Mouse (Mus musculus): ENCODE results near the gene Ifitm10. TPM values are rescaled to one million over a fixed set of nuclear protein-coding genes. Genes with fewer than 3 reads are reported as not detected.
"Not testable (repeated sequence)": the region's sequence is repeated elsewhere in the genome, so short reads cannot be mapped to it uniquely, and the experiment has no call there.

Ifitm10 gene
- polyA plus RNA-seq, 2 experiments: 0.87 to 1.3 TPM

DNA sequence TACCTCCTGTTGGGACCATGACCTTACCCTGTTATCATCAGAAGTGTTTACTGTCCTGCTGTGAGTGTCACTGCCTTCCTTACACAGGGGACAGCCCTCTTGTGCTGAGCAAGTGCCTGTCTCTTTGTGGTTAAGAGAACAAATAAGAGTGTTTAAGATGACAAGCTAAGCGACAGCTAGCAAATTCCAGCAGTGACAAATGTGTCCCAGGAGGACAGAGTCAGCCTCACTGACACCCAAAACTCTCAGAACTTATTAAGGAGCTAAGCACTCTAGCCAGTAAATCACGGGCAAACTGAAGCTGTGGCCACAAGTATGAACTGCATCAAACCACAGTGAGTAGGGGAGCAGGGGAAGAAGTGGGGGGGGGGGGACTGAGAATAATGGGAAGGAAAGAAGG, 52.6 kb downstream of the Ifitm10 start:
- no peaks in the 10 kb centered on the region for H3K27me3 ChIP-seq (ENCODE audit: control insufficient read depth, insufficient read depth, low read length)
- DNase-seq (ENCODE audit: low read depth in 3 of 3, low spot score in 3 of 3) (no peak), ATAC-seq (ENCODE audit: insufficient read depth) (no peak)
- H3K27ac ChIP-seq: no peak overlapping the region
- peaks cover 0 to 5% of the 10 kb centered on the region in 2 experiments; a peak in 2 of 4 replicates for H3K4me1 ChIP-seq (replicated peaks; ENCODE audit: control insufficient read depth in 2 of 2, insufficient read depth in 2 of 2, low read length in 1 of 2)
- H3K9ac ChIP-seq (replicated peaks): no peak overlapping the region
- 18% methylated on average over 2 of the region's 2 CpGs for WGBS (ENCODE audit: insufficient replicate concordance)
- no peak overlapping the region for H3K4me3 ChIP-seq (ENCODE audit: insufficient read depth in 1 of 2, low read depth in 2 of 2, low read length in 2 of 2)
- no peaks in the 10 kb centered on the region for H3K36me3 ChIP-seq (replicated peaks; ENCODE audit: control insufficient read depth, insufficient read depth, low read depth)
- no peak for TF ChIP-seq EP300 (IDR thresholded peaks at IDR 0.05; ENCODE audit: low read depth)
- no peak overlapping the region for H3K4me2 ChIP-seq (ENCODE audit: low read depth)
- H3K9me3 ChIP-seq (ENCODE audit: control insufficient read depth, low read length): no peaks in the 10 kb centered on the region

DNA sequence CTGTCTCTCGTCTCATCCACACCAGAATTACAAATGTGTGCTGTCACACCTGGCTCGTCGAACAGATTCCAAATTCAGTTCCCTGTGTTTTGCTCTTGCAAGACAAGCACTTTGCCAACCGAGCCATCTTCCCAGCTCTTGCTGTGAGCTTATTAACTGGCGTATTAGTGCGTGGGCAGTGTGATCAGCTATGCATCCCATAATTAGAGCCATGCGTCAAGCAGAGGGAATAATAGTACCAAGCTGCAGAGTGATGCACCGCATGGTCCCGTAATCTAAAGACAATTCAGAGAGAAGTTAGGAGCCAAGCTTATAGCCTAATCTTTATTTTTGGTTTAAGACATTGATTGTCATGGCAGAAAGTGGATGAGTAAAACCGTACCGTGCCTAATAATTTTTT, 54.4 kb downstream of the Ifitm10 start:
- WGBS (ENCODE audit: insufficient replicate concordance): 78% methylated on average over 11 of the region's 11 CpGs
- DNase-seq (ENCODE audit: low read depth in 3 of 3, low spot score in 3 of 3): no peak
- no peak overlapping the region for H3K4me2 ChIP-seq (ENCODE audit: low read depth)
- H3K36me3 ChIP-seq (replicated peaks; ENCODE audit: control insufficient read depth, insufficient read depth, low read depth): no peaks in the 10 kb centered on the region
- ATAC-seq (ENCODE audit: insufficient read depth): no peak
- TF ChIP-seq EP300 (IDR thresholded peaks at IDR 0.05; ENCODE audit: low read depth) (no peak), CTCF (IDR thresholded peaks at IDR 0.05; ENCODE audit: low read depth) (no peak)
- H3K9me3 ChIP-seq (ENCODE audit: control insufficient read depth, low read length): no peaks in the 10 kb centered on the region
- no peak overlapping the region for H3K27ac ChIP-seq
- H3K4me1 ChIP-seq (replicated peaks; ENCODE audit: control insufficient read depth in 2 of 2, insufficient read depth in 2 of 2, low read length in 1 of 2): peaks cover 0 to 5% of the 10 kb centered on the region in 2 experiments; a peak in 2 of 4 replicates
- H3K9ac ChIP-seq (replicated peaks): no peak overlapping the region
- H3K4me3 ChIP-seq (ENCODE audit: insufficient read depth in 1 of 2, low read depth in 2 of 2, low read length in 2 of 2): no peak overlapping the region
- H3K27me3 ChIP-seq (ENCODE audit: control insufficient read depth, insufficient read depth, low read length): no peaks in the 10 kb centered on the region

DNA sequence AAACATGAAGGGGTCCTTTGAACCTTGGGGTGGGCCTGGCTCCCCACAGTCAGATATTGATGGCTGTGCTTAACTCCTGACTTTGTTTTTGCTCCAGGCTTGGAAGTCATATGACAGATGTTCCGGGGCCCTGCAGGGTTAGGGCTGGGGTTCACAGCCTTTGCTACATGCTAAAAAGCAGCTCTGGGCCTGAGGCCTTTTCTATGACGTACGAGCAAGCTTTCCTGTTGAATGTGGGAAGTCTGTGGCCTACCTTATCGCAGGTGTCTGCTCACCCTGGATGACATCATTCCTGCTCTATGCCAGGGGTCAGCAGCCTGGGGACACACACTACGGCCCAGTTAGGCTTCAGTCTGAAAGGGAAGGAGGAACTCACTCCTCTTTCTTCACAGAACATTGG, 56.3 kb downstream of the Ifitm10 start:
- ATAC-seq (ENCODE audit: insufficient read depth): no peak; the same call in 1 of the 2 replicates
- TF ChIP-seq EP300 (IDR thresholded peaks at IDR 0.05; ENCODE audit: low read depth) (no peak), CTCF (IDR thresholded peaks at IDR 0.05; ENCODE audit: low read depth) (no peak)

DNA sequence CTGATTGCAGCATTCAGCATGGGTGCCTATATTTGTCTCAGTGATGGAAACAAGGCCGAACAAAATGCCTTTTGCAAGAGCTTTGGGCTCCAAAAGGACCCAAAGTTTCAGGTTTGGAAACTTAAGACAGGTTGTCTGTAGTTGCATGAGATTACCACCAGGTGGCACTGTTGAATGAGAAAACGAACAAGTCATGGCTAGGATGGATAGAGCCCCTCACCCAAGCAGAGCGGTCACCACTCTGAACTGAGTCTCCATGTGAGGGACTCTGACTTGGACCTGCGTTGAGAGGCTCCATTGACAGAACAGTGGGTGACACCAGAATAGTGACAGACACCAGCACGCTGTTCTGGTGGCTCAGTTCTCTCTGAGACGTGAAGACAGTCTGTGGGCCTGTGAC, 57.0 kb downstream of the Ifitm10 start:
- no peaks in the 10 kb centered on the region for H3K9me3 ChIP-seq (ENCODE audit: control insufficient read depth, low read length)
- DNase-seq (ENCODE audit: low read depth in 3 of 3, low spot score in 3 of 3) (no peak), ATAC-seq (ENCODE audit: insufficient read depth) (no peak)
- H3K4me2 ChIP-seq (ENCODE audit: low read depth): no peak overlapping the region
- no peak overlapping the region for H3K27ac ChIP-seq
- peaks cover 0 to 5% of the 10 kb centered on the region in 2 experiments; a peak in 2 of 4 replicates for H3K4me1 ChIP-seq (replicated peaks; ENCODE audit: control insufficient read depth in 2 of 2, insufficient read depth in 2 of 2, low read length in 1 of 2)
- H3K27me3 ChIP-seq (ENCODE audit: control insufficient read depth, insufficient read depth, low read length): no peaks in the 10 kb centered on the region
- 31% methylated on average over 6 of the region's 6 CpGs for WGBS (ENCODE audit: insufficient replicate concordance)
- no peak overlapping the region for H3K9ac ChIP-seq (replicated peaks)
- no peaks in the 10 kb centered on the region for H3K36me3 ChIP-seq (replicated peaks; ENCODE audit: control insufficient read depth, insufficient read depth, low read depth)
- TF ChIP-seq EP300 (IDR thresholded peaks at IDR 0.05; ENCODE audit: low read depth) (no peak), CTCF (IDR thresholded peaks at IDR 0.05; ENCODE audit: low read depth) (peak; percentile 90)
- no peak overlapping the region for H3K4me3 ChIP-seq (ENCODE audit: insufficient read depth in 1 of 2, low read depth in 2 of 2, low read length in 2 of 2)

More for the DNA sequence above, 56.3 kb downstream of the Ifitm10 start:
- H3K9me3 ChIP-seq (ENCODE audit: control insufficient read depth, low read length): no peaks in the 10 kb centered on the region
- DNase-seq (ENCODE audit: low read depth in 3 of 3, low spot score in 3 of 3): no peak
- no peak overlapping the region for H3K9ac ChIP-seq (replicated peaks)
- H3K4me1 ChIP-seq (replicated peaks; ENCODE audit: control insufficient read depth in 2 of 2, insufficient read depth in 2 of 2, low read length in 1 of 2): peaks cover 0 to 5% of the 10 kb centered on the region in 2 experiments; a peak in 2 of 4 replicates
- no peak overlapping the region for H3K4me2 ChIP-seq (ENCODE audit: low read depth)
- 70% methylated on average over 5 of the region's 5 CpGs for WGBS (ENCODE audit: insufficient replicate concordance)
- H3K27ac ChIP-seq: no peak overlapping the region
- no peak overlapping the region for H3K4me3 ChIP-seq (ENCODE audit: insufficient read depth in 1 of 2, low read depth in 2 of 2, low read length in 2 of 2)
- H3K27me3 ChIP-seq (ENCODE audit: control insufficient read depth, insufficient read depth, low read length): no peaks in the 10 kb centered on the region
- no peaks in the 10 kb centered on the region for H3K36me3 ChIP-seq (replicated peaks; ENCODE audit: control insufficient read depth, insufficient read depth, low read depth)

DNA sequence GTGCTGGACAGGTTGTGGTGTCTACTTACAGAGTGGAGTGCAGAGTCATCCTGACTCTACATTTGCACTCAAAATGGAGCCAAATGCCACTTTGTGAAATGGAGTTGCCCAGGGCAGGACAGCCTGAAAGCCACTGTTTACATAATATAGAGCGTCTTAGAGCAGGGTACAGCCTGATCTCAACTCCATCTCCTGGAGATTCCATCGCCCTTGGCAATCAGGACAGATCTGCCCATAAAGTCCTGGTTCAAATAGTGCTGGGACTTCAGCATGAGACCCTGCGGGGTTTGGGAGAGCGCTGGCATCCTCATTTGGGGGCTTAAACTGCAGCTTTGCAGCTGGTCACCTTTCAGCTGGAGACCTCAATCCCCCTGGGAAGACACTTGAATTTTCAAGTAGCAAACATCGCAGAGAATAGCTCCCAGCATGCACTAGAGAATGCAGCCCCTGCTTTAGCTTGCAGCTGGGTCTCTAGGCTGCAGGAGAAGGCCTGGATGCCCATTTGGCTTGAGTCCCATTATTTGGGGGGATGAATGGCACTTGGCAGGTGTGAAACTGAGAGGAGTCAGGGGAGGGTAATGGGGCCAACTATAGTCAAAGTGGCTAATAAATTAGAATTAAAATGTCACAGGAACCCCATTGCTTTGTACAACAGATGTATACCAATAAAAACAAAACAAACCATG, 58.8 kb downstream of the Ifitm10 start:
- no peaks in the 10 kb centered on the region for H3K36me3 ChIP-seq (replicated peaks; ENCODE audit: control insufficient read depth, insufficient read depth, low read depth)
- peaks cover 0 to 5% of the 10 kb centered on the region in 2 experiments; a peak in 2 of 4 replicates for H3K4me1 ChIP-seq (replicated peaks; ENCODE audit: control insufficient read depth in 2 of 2, insufficient read depth in 2 of 2, low read length in 1 of 2)
- no peak overlapping the region for H3K4me3 ChIP-seq (ENCODE audit: insufficient read depth in 1 of 2, low read depth in 2 of 2, low read length in 2 of 2)
- no peaks in the 10 kb centered on the region for H3K9me3 ChIP-seq (ENCODE audit: control insufficient read depth, low read length)
- TF ChIP-seq CTCF (IDR thresholded peaks at IDR 0.05; ENCODE audit: low read depth) (no peak), EP300 (IDR thresholded peaks at IDR 0.05; ENCODE audit: low read depth) (no peak)
- WGBS (ENCODE audit: insufficient replicate concordance): 57% methylated on average over 5 of the region's 5 CpGs
- no peak for ATAC-seq (ENCODE audit: insufficient read depth)
- no peak for DNase-seq (ENCODE audit: low read depth in 3 of 3, low spot score in 3 of 3)
- no peak overlapping the region for H3K27ac ChIP-seq
- no peaks in the 10 kb centered on the region for H3K27me3 ChIP-seq (ENCODE audit: control insufficient read depth, insufficient read depth, low read length)
- H3K9ac ChIP-seq (replicated peaks): no peak overlapping the region
- H3K4me2 ChIP-seq (ENCODE audit: low read depth): no peak overlapping the region

DNA sequence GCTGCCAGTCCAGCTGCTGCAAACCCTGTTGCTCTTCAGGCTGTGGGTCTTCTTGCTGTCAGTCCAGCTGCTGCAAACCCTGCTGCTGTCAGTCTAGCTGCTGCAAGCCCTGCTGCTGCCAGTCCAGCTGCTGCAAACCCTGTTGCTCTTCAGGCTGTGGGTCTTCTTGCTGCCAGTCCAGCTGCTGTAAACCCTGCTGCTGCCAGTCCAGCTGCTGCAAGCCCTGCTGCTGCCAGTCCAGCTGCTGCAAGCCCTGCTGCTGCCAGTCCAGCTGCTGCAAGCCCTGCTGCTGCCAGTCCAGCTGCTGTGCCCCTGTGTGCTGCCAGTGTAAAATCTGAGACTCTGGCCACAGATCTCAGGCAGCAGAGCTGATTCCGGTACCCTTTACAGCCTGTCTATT, 69.6 kb downstream of the Ifitm10 start:
- 88% methylated on average over 1 of the region's 1 CpGs for WGBS (ENCODE audit: insufficient replicate concordance)
- ATAC-seq (ENCODE audit: insufficient read depth): not testable (repeated sequence)

More for the DNA sequence above, 69.6 kb downstream of the Ifitm10 start:
- not testable (repeated sequence) for H3K27ac ChIP-seq; H3K4me3 ChIP-seq (ENCODE audit: insufficient read depth in 1 of 2, low read depth in 2 of 2, low read length in 2 of 2); H3K36me3 ChIP-seq (replicated peaks; ENCODE audit: control insufficient read depth, insufficient read depth, low read depth); H3K4me1 ChIP-seq (replicated peaks; ENCODE audit: control insufficient read depth in 2 of 2, insufficient read depth in 2 of 2, low read length in 1 of 2); H3K4me2 ChIP-seq (ENCODE audit: low read depth); H3K9ac ChIP-seq (replicated peaks); DNase-seq (ENCODE audit: low read depth in 3 of 3, low spot score in 3 of 3); H3K9me3 ChIP-seq (ENCODE audit: control insufficient read depth, low read length); H3K27me3 ChIP-seq (ENCODE audit: control insufficient read depth, insufficient read depth, low read length)

All from liver, embryonic 14.5 days (tissue).